Mouse (Mus musculus) liver, embryonic 14.5 days (tissue): Measurements from ENCODE around the gene Tomm20. TPM values are rescaled to one million over a fixed set of nuclear protein-coding genes. Genes with fewer than 3 reads are reported as not detected.

Experiments
- ATAC-seq: fragments of 200-750 bp; cut with Nextera tagmentation; 2 replicates; pipeline ENCODE4 v1.8.0; 2017; ENCODE audit warnings: moderate number of reproducible peaks, mild to moderate bottlenecking, moderate library complexity; ENCODE audit not compliant: insufficient read depth
- DNase-seq, 3 experiments: peaks; one replicate each; pipeline ENCODE4 v3.0.0-alpha.2; 2012 to 2013; ENCODE audit warnings: low read depth in 3 of 3, low spot score in 3 of 3
- H3K27ac ChIP-seq: fragments of 300-500 bp; sonication (generic); 2 replicates; pipeline ENCODE4 v1.5.1; 2014; ENCODE audit warnings: moderate library complexity, mild to moderate bottlenecking, control low read depth, inconsistent platforms
- H3K27me3 ChIP-seq: fragments of 300-500 bp; sonication (generic); 2 replicates; pipeline ENCODE4 v1.6.1; 2014; ENCODE audit warnings: mild to moderate bottlenecking, low read length, moderate library complexity; ENCODE audit not compliant: control insufficient read depth, insufficient read depth
- H3K36me3 ChIP-seq: fragments of 300-500 bp; sonication (generic); replicated peaks from 2 replicates; pipeline ENCODE4 v1.6.1; 2014; ENCODE audit warnings: low read depth; ENCODE audit not compliant: control insufficient read depth, insufficient read depth
- H3K4me1 ChIP-seq, 2 experiments: fragments of 200-500 bp in 1 of 2; fragments of 300-500 bp in 1 of 2; sonication (generic) in 1 of 2; replicated peaks; 2 replicates each; pipeline ENCODE4 v1.6.1; 2012 to 2014; ENCODE audit warnings: antibody characterized with exemption in 1 of 2, inconsistent platforms in 1 of 2, low read length in 1 of 2; ENCODE audit not compliant: control insufficient read depth in 2 of 2, insufficient read depth in 2 of 2
- H3K4me2 ChIP-seq: fragments of 300-500 bp; sonication (generic); 2 replicates; pipeline ENCODE4 v1.6.1; 2014; ENCODE audit warnings: low read depth, mild to moderate bottlenecking, control low read depth, moderate library complexity
- H3K4me3 ChIP-seq, 2 experiments: fragments of 200-500 bp in 1 of 2; fragments of 300-500 bp in 1 of 2; sonication (generic) in 1 of 2; 2 replicates each; pipeline ENCODE4 v1.5.1; 2012 to 2014; ENCODE audit warnings: low read depth in 2 of 2, low read length in 2 of 2, mild to moderate bottlenecking in 2 of 2, control low read depth in 1 of 2, inconsistent platforms in 1 of 2, moderate library complexity in 1 of 2; ENCODE audit not compliant: insufficient read depth in 1 of 2
- H3K9ac ChIP-seq: fragments of 300-500 bp; sonication (generic); replicated peaks from 2 replicates; pipeline ENCODE4 v1.6.1; 2014; ENCODE audit warnings: mild to moderate bottlenecking, control low read depth, moderate library complexity
- H3K9me3 ChIP-seq: fragments of 300-500 bp; sonication (generic); 2 replicates; pipeline ENCODE4 v1.6.1; 2016; ENCODE audit warnings: low read length, mixed read lengths; ENCODE audit not compliant: control insufficient read depth
- CTCF ChIP-seq: IDR thresholded peaks from 2 replicates; pipeline ENCODE4 v1.5.1; 2016; ENCODE audit warnings: antibody characterized with exemption, low read depth, control low read depth
- EP300 ChIP-seq: IDR thresholded peaks from 2 replicates; pipeline ENCODE4 v1.6.1; 2016; ENCODE audit warnings: antibody characterized with exemption, low read depth
- WGBS: fragments of 180-500 bp; shearing (Covaris S2); extraction: QIAGEN DNeasy Blood & Tissue Kit; methylation state at CpG from one replicate; pipeline ENCODE4 v1.1.7; 2014; ENCODE audit not compliant: insufficient replicate concordance; 5-methylcytosine and 5-hydroxymethylcytosine counted together
- polyA plus RNA-seq, 2 experiments: library from polyadenylated mRNA; depleted of rRNA in 1 of 2; stranded (reverse) in 1 of 2; unstranded in 1 of 2; fragments of >200 nt; fragmentation: Nextera tagmentation in 1 of 2; extraction: Ambion mirVana in 1 of 2; gene quantifications; 2 replicates each; pipeline versions ENCODE4 v1.2.1 to v1.2.3; 2012 to 2014

The Tomm20 gene
- polyA plus RNA-seq, 2 experiments: 44.0 to 137 TPM

GRCm38 (mm10) chr8:126881641-126882140 is 64.0 kb downstream of the Tomm20 start:
- TF ChIP-seq EP300: no peak
- no peak for TF ChIP-seq CTCF
- DNase-seq: no peak
- H3K4me2 ChIP-seq: no peak overlapping the region
- 0 out of 4 replicates have a peak, but pooled peaks cover 0 to 2% of the 10 kb centered on the region in 2 experiments for H3K4me1 ChIP-seq
- 60% methylated on average over 4 of the region's 4 CpGs for WGBS
- no peaks in the 10 kb centered on the region for H3K36me3 ChIP-seq
- ATAC-seq: no peak
- H3K9me3 ChIP-seq: no peaks in the 10 kb centered on the region
- no peak overlapping the region for H3K27ac ChIP-seq
- H3K9ac ChIP-seq: no peak overlapping the region
- no peak overlapping the region for H3K4me3 ChIP-seq
- no peaks in the 10 kb centered on the region for H3K27me3 ChIP-seq

Other genes with a start within 250 kb of the Tomm20 start
- gene Rbm34, start 25.2 kb upstream of the Tomm20 start, polyA plus RNA-seq (2012; rRNA removed): 2.1 and 5.2 TPM in 2 replicates
- 9.6 and 11.2 TPM in 2 replicates for gene Rbm34, start 25.2 kb upstream of the Tomm20 start, polyA plus RNA-seq (2014; fragmentation: Nextera tagmentation; extraction: Ambion mirVana)
- gene Pard3, start 118.0 kb upstream of the Tomm20 start, polyA plus RNA-seq (2012; rRNA removed): 4.5 and 4.6 TPM in 2 replicates
- gene Pard3, start 118.0 kb upstream of the Tomm20 start, polyA plus RNA-seq (2014; fragmentation: Nextera tagmentation; extraction: Ambion mirVana): 4.5 and 4.9 TPM in 2 replicates